Comparison of ENCODE assay signal across 25 mouse cellular contexts in the genomic region with DNA sequence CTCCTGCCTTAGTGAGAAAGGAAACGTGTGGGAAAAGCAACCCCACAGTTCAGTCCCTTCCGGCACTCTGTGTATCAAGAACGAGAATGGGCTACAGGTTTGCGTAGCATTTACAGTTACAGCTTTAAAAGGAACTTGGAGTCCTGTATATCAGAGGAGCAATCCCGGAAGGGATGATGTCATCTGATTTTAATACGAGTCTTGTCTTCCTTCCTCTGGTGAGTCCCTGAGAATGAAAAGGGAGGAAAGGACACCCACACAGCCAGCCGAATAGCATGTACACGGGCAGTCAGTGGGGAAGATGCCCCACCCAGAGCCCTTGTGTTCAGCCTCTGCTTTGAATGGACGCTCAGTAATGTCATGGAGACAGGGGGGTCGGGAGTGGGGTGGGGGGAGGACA. TPM values are rescaled to one million over a fixed set of nuclear protein-coding genes. Genes with fewer than 3 reads are reported as not detected.
DNase-seq lines count a peak whose midpoint lies in the region; ATAC-seq and TF ChIP-seq lines count a peak whose summit lies in the region.
"Had no signal": no experiment of that assay in that cellular context is flagged by ENCODE, and none has a peak within 500 bp of the region (broad histone marks: within the 10 kb centered on the region; RNA-seq: fewer than 3 reads in every experiment).

No protein-coding gene starts in this region.

- in situ Hi-C loops in CH12.LX (cut with MboI; ENCODE audit: low pct_ligation_motif_present, low pct_unique_long_range_greater_than_20kb, low sequenced_read_pairs): no loop called here

- DNase-seq in heart, postnatal 0 days (ENCODE audit: low spot score): peak; percentile 9
- DNase-seq in heart, postnatal 25 days (ENCODE audit: low spot score): no peak
- peak; percentile 29 for DNase-seq in CD4-positive helper T cell, adult 2 months (ENCODE audit: low read depth, low spot score)
- no peak for DNase-seq in CH12.LX (ENCODE audit: extremely low read depth)
- DNase-seq in induced T-regulatory cell, adult 2 months (ENCODE audit: low read depth): peak; percentile 50
- DNase-seq in embryo, embryonic 9.5 days (ENCODE audit: extremely low spot score): no peak
- no peak for DNase-seq in natural killer cell, adult 2 months (ENCODE audit: low spot score in 2 of 2)
- no peak for DNase-seq in layer of hippocampus, adult 9-10 months (ENCODE audit: low spot score)
- DNase-seq: adrenal gland, postnatal 14 days; B cell, adult 2 months; cerebellum, adult 2 months; kidney, postnatal 4 days; liver, embryonic 13.5 days; right cerebral cortex, postnatal 14 days had no signal

- H3K4me1 ChIP-seq in heart, postnatal 0 days (ENCODE audit: control insufficient read depth, insufficient read depth): no peaks in the 10 kb centered on the region
- peaks cover 4 to 36% of the 10 kb centered on the region in 2 experiments for H3K4me1 ChIP-seq in CH12.LX (ENCODE audit: control insufficient read depth in 1 of 2, insufficient read depth in 2 of 2)
- H3K4me1 ChIP-seq: forebrain, embryonic 15.5 days; heart, embryonic 15.5 days; liver, embryonic 13.5 days; midbrain, embryonic 15.5 days had no signal

- no peak for ATAC-seq in heart, postnatal 0 days (ENCODE audit: insufficient read depth, low read depth)
- ATAC-seq: forebrain, embryonic 15.5 days; intestine, embryonic 15.5 days; midbrain, embryonic 15.5 days; Patski had no signal

- no peak overlapping the region for H3K27ac ChIP-seq in heart, postnatal 0 days (ENCODE audit: low read depth)
- H3K27ac ChIP-seq in CH12.LX (ENCODE audit: insufficient read depth, low read depth): no peak overlapping the region
- H3K27ac ChIP-seq: embryonic facial prominence, embryonic 13.5 days; forebrain, embryonic 15.5 days; heart, embryonic 15.5 days; hindbrain, embryonic 13.5 days; intestine, embryonic 15.5 days; liver, embryonic 13.5 days; midbrain, embryonic 15.5 days had no signal

- no peak for TF ChIP-seq EP300 in heart, postnatal 0 days (IDR thresholded peaks at IDR 0.05; ENCODE audit: low read depth)
- TF ChIP-seq EP300 in CH12.LX (IDR thresholded peaks at IDR 0.05; ENCODE audit: low read length): no peak

- WGBS in heart, postnatal 0 days: 41% methylated on average over 10 of the region's 10 CpGs

- no peak overlapping the region for H3K4me3 ChIP-seq in heart, postnatal 0 days (ENCODE audit: low read depth, low read length)
- H3K4me3 ChIP-seq in CH12.LX (replicated peaks in 1 of 3; ENCODE audit: low read depth in 2 of 3, low read length in 2 of 3, poor library complexity in 1 of 3): no peak overlapping the region
- H3K4me3 ChIP-seq: embryonic facial prominence, embryonic 13.5 days; forebrain, embryonic 15.5 days; heart, embryonic 15.5 days; hindbrain, embryonic 13.5 days; intestine, embryonic 15.5 days; liver, embryonic 13.5 days; midbrain, embryonic 15.5 days had no signal

- H3K79me2 ChIP-seq in CH12.LX (replicated peaks; ENCODE audit: control insufficient read depth, extremely low read depth, insufficient read depth, poor library complexity, severe bottlenecking): no peaks in the 10 kb centered on the region

- H3K4me2 ChIP-seq in heart, postnatal 0 days (ENCODE audit: low read depth, low read length): no peak overlapping the region
- H3K4me2 ChIP-seq in CH12.LX (ENCODE audit: insufficient read depth, low read depth, poor library complexity, severe bottlenecking): peak overlapping the region; percentile 15; the same call in 1 of the 2 replicates
- H3K4me2 ChIP-seq: embryonic facial prominence, embryonic 13.5 days; forebrain, embryonic 15.5 days; heart, embryonic 15.5 days; hindbrain, embryonic 13.5 days; intestine, embryonic 15.5 days; midbrain, embryonic 15.5 days had no signal

- intact Hi-C loops in heart, postnatal 25 days (cut with DNase I): no loop called here

- H3K9me3 ChIP-seq in heart, postnatal 0 days (replicated peaks; ENCODE audit: control insufficient read depth, low read length): no peaks in the 10 kb centered on the region
- H3K9me3 ChIP-seq in CH12.LX (replicated peaks; ENCODE audit: low read length): no peaks in the 10 kb centered on the region
- H3K9me3 ChIP-seq: embryonic facial prominence, embryonic 13.5 days; forebrain, embryonic 15.5 days; heart, embryonic 15.5 days; hindbrain, embryonic 13.5 days; intestine, embryonic 15.5 days; liver, embryonic 13.5 days; midbrain, embryonic 15.5 days had no signal

- no peak for TF ChIP-seq CTCF in heart, postnatal 0 days (IDR thresholded peaks at IDR 0.05; ENCODE audit: low read depth)
- TF ChIP-seq CTCF in CH12.LX (conservative IDR thresholded peaks at IDR 0.05 in 1 of 2, IDR thresholded peaks at IDR 0.05 in 1 of 2; ENCODE audit: low read depth in 2 of 2, low read length in 2 of 2): no peak

- H3K27me3 ChIP-seq in heart, postnatal 0 days (ENCODE audit: control insufficient read depth, insufficient read depth, low read length): no peaks in the 10 kb centered on the region
- H3K27me3 ChIP-seq in CH12.LX (replicated peaks): peaks cover 2% of the 10 kb centered on the region
- H3K27me3 ChIP-seq: embryonic facial prominence, embryonic 13.5 days; forebrain, embryonic 15.5 days; heart, embryonic 15.5 days; hindbrain, embryonic 13.5 days; intestine, embryonic 15.5 days; liver, embryonic 13.5 days; midbrain, embryonic 15.5 days had no signal

- TF ChIP-seq RAD21 in CH12.LX (IDR thresholded peaks at IDR 0.05; ENCODE audit: low read depth, low read length): no peak

- H3K36me3 ChIP-seq in heart, postnatal 0 days (replicated peaks; ENCODE audit: control insufficient read depth, insufficient read depth, low read length): no peaks in the 10 kb centered on the region
- no peaks in the 10 kb centered on the region for H3K36me3 ChIP-seq in CH12.LX (replicated peaks in 1 of 2; ENCODE audit: control insufficient read depth in 1 of 2, insufficient read depth in 1 of 2, low read length in 1 of 2)
- H3K36me3 ChIP-seq: embryonic facial prominence, embryonic 13.5 days; forebrain, embryonic 15.5 days; heart, embryonic 15.5 days; hindbrain, embryonic 13.5 days; intestine, embryonic 15.5 days; liver, embryonic 13.5 days; midbrain, embryonic 15.5 days had no signal

- no peak overlapping the region for H3K9ac ChIP-seq in heart, postnatal 0 days (replicated peaks; ENCODE audit: low read depth, low read length)
- H3K9ac ChIP-seq in CH12.LX (ENCODE audit: insufficient read depth, low read depth): no peak overlapping the region
- H3K9ac ChIP-seq: embryonic facial prominence, embryonic 13.5 days; forebrain, embryonic 15.5 days; heart, embryonic 15.5 days; hindbrain, embryonic 13.5 days; intestine, embryonic 15.5 days; liver, embryonic 13.5 days; midbrain, embryonic 15.5 days had no signal

- no peak for TF ChIP-seq POLR2A in CH12.LX (IDR thresholded peaks at IDR 0.05; ENCODE audit: low read depth, low read length)

- dilution Hi-C loops in CH12.LX (cut with MboI; ENCODE audit: extremely low pct_ligation_motif_present, extremely low pct_unique_long_range_greater_than_20kb, low sequenced_read_pairs): no loop called here

TF ChIP-seq in CH12.LX, 34 proteins besides CTCF, POLR2A, EP300 and RAD21:
- TF ChIP-seq CHD2 (IDR thresholded peaks at IDR 0.05; ENCODE audit: low read length) (no peak), MYC (IDR thresholded peaks at IDR 0.05; ENCODE audit: low read depth, low read length) (no peak), HCFC1 (IDR thresholded peaks at IDR 0.05; ENCODE audit: low read depth, low read length) (no peak), MAZ (IDR thresholded peaks at IDR 0.05; ENCODE audit: low read depth, low read length) (no peak), CHD1 (IDR thresholded peaks at IDR 0.05; ENCODE audit: low read depth, low read length) (no peak), NELFE (IDR thresholded peaks at IDR 0.05; ENCODE audit: low read depth, low read length) (no peak), TCF12 (IDR thresholded peaks at IDR 0.05; ENCODE audit: low read depth, low read length) (no peak), TBP (conservative IDR thresholded peaks at IDR 0.05; ENCODE audit: low read depth, low read length) (no peak), ZKSCAN1 (IDR thresholded peaks at IDR 0.05; ENCODE audit: borderline replicate concordance, low read depth, low read length) (no peak), JUND (conservative IDR thresholded peaks at IDR 0.05; ENCODE audit: low read depth, low read length) (no peak), MEF2A (IDR thresholded peaks at IDR 0.05; ENCODE audit: borderline replicate concordance, low read depth, low read length) (no peak), IRF4 (IDR thresholded peaks at IDR 0.05; ENCODE audit: low read depth, low read length) (no peak), ETS1 (conservative IDR thresholded peaks at IDR 0.05; ENCODE audit: low read depth, low read length) (no peak), ELF1 (IDR thresholded peaks at IDR 0.05; ENCODE audit: low read depth, low read length) (no peak), RCOR1 (conservative IDR thresholded peaks at IDR 0.05; ENCODE audit: low read depth, low read length) (no peak), KAT2A (IDR thresholded peaks at IDR 0.05; ENCODE audit: insufficient replicate concordance, low read length) (no peak)

RNA-seq across cellular contexts. Expression of a gene that starts 37.8 kb away (rescaled TPM):
- total RNA-seq in heart, postnatal 0 days (2014; rRNA removed; ENCODE audit: low replicate concordance): not detected in 2 replicates
- 0.05 TPM in 1 of 2 replicates, not detected in the other for polyA plus RNA-seq in heart, postnatal 0 days (2015; fragmentation: Nextera tagmentation; extraction: Ambion mirVana)
- total RNA-seq in heart, postnatal 25 days (2021): under 1 TPM in 1 of 2 experiments, not detected in 1; 0.05 TPM
- total RNA-seq in CH12.LX (2012; rRNA removed): not detected in 2 replicates
- total RNA-seq in CH12.LX (2014; rRNA removed): not detected in 2 replicates
- not detected in 2 replicates for polyA plus RNA-seq in CH12.LX (2012; ENCODE audit: insufficient read length, low read depth)
- total RNA-seq: megakaryocyte-erythroid progenitor cell, adult 5-6 weeks; neutrophil, adult 5-6 weeks had no signal
- polyA plus RNA-seq: gonadal fat pad, adult 2 months; Patski; thymus, postnatal 0 days had no signal

Comparison
In these comparisons a context has a peak if more than half of its experiments do, and no peak if none do; other contexts are left out.
1. DNase-seq: peak in heart, postnatal 0 days (single experiment), CD4-positive helper T cell, adult 2 months (single experiment) and induced T-regulatory cell, adult 2 months (single experiment); none in heart, postnatal 25 days (single experiment), CH12.LX (single experiment), embryo, embryonic 9.5 days (single experiment), natural killer cell, adult 2 months (0 of 2) and layer of hippocampus, adult 9-10 months (single experiment).